Mouse (Mus musculus): ENCODE data around the gene Zfp54. TPM values are rescaled to one million over a fixed set of nuclear protein-coding genes. Genes with fewer than 3 reads are reported as not detected.

Gene Zfp54
- total RNA-seq, 1 experiment from 2014 or later: 6.3 TPM

Other genes with a start within 250 kb of the Zfp54 start
- gene Vmn1r234, start 197.1 kb upstream of the Zfp54 start, total RNA-seq (2017): not detected in 2 replicates
- not detected in 2 replicates for gene Vmn1r235, start 166.8 kb upstream of the Zfp54 start, total RNA-seq (2017)
- not detected in 2 replicates for gene Vmn1r236, start 140.3 kb upstream of the Zfp54 start, total RNA-seq (2017)
- not detected in 2 replicates for gene Vmn1r237, start 111.4 kb upstream of the Zfp54 start, total RNA-seq (2017)
- 13.7 and 16.6 TPM in 2 replicates for gene Zfp677, start 39.5 kb upstream of the Zfp54 start, total RNA-seq (2017)
- 14.8 and 15.7 TPM in 2 replicates for gene Zfp51, start 27.1 kb downstream of the Zfp54 start, total RNA-seq (2017)
- gene Zfp53, start 65.8 kb downstream of the Zfp54 start, total RNA-seq (2017): 9.1 and 14.6 TPM in 2 replicates
- 39.2 and 47.4 TPM in 2 replicates for gene Zfp52, start 112.3 kb downstream of the Zfp54 start, total RNA-seq (2017)
- 2.9 and 5.2 TPM in 2 replicates for gene Zfp948, start 143.8 kb downstream of the Zfp54 start, total RNA-seq (2017)
- gene Zfp983, start 227.4 kb downstream of the Zfp54 start, total RNA-seq (2017): 4.7 and 6.5 TPM in 2 replicates